Mouse (Mus musculus) monocyte, adult 5-6 weeks (primary cell): Measurements from ENCODE around the gene Uox. TPM values are rescaled to one million over a fixed set of nuclear protein-coding genes. Genes with fewer than 3 reads are reported as not detected.

Experiments
- ATAC-seq: fragments of 153-309, 156-312 bp; replicated peaks from 2 replicates; pipeline ENCODE4 v1.8.0; 2017; ENCODE audit warnings: mild to moderate bottlenecking; ENCODE audit not compliant: low TSS enrichment, insufficient number of reproducible peaks, severe bottlenecking, poor library complexity, low FRiP score
- total RNA-seq: library from RNA; stranded (forward); fragments of 200-1000, 200-491, 200-594 nt; gene quantifications from 3 replicates; pipeline ENCODE4 v1.2.3, GENCODE M21; 2017

Uox gene
- total RNA-seq, 1 experiment from 2014 or later, result not detected

GRCm38 (mm10) chr3:146577591-146577990 is 7.4 kb downstream of the Uox start:
- no peak for ATAC-seq

GRCm38 (mm10) chr3:146580039-146580729 is 10.0 kb downstream of the Uox start:
- ATAC-seq, result no peak

GRCm38 (mm10) chr3:146583478-146583877 is 13.3 kb downstream of the Uox start:
- ATAC-seq, result no peak

- ATAC-seq, result 0 out of 2 replicates have a peak, but pooled peaks have one; percentile 17
Measured at GRCm38 (mm10) chr3:146583908-146584307, 13.7 kb downstream of the Uox start.

- no peak for ATAC-seq
Measured at GRCm38 (mm10) chr3:146586616-146587015, 16.4 kb downstream of the Uox start.

- ATAC-seq, result no peak
Measured at GRCm38 (mm10) chr3:146589523-146589922, 19.3 kb downstream of the Uox start.

- ATAC-seq, result no peak
Measured at GRCm38 (mm10) chr3:146591159-146591558, 20.9 kb downstream of the Uox start.

GRCm38 (mm10) chr3:146591601-146592000 is 21.4 kb downstream of the Uox start:
- no peak for ATAC-seq

- no peak for ATAC-seq
Measured at GRCm38 (mm10) chr3:146595440-146595839, 25.2 kb downstream of the Uox start.

GRCm38 (mm10) chr3:146596387-146596786 is 26.2 kb downstream of the Uox start:
- ATAC-seq, result no peak

GRCm38 (mm10) chr3:146596864-146597263 is 26.6 kb downstream of the Uox start:
- no peak for ATAC-seq

GRCm38 (mm10) chr3:146598411-146598810 is 28.2 kb downstream of the Uox start:
- ATAC-seq, result no peak

GRCm38 (mm10) chr3:146599198-146599900 is 29.1 kb downstream of the Uox start:
- no peak for ATAC-seq

GRCm38 (mm10) chr3:146601205-146601604 is 31.0 kb downstream of the Uox start:
- ATAC-seq, result no peak

- ATAC-seq, result no peak
Measured at GRCm38 (mm10) chr3:146602531-146602930, 32.3 kb downstream of the Uox start.

GRCm38 (mm10) chr3:146604647-146605046 is 34.4 kb downstream of the Uox start:
- ATAC-seq, result no peak

GRCm38 (mm10) chr3:146607368-146607767 is 37.1 kb downstream of the Uox start:
- ATAC-seq, result no peak

- ATAC-seq, result no peak
Measured at GRCm38 (mm10) chr3:146610322-146610721, 40.1 kb downstream of the Uox start.

GRCm38 (mm10) chr3:146611261-146611660 is 41.0 kb downstream of the Uox start:
- no peak for ATAC-seq

GRCm38 (mm10) chr3:146611821-146612220 is 41.6 kb downstream of the Uox start:
- ATAC-seq, result no peak
